8 mouse cellular contexts compared by ENCODE assay signal in the genomic region with DNA sequence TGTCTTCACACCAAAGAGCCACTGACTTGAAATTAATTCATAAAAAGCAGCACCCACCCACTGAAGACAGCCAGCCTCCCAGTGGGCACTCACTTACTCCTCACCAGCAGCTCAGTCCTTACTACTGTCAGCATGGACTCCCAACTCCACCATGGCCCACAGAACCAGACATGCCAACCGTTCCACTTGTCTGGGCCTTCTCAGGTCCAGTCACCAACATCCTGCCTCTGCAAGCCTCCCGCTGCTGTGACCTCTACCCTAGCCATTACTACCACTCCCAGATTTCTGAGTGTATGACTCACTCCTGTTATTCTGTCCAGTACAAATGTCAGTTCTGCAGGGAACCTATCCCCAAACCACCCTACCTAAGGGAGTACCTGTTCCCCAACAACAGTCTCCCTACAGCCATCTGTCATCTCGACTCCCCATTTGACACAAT. TPM values are rescaled to one million over a fixed set of nuclear protein-coding genes. Genes with fewer than 3 reads are reported as not detected.
DNase-seq lines count a peak whose midpoint lies in the region; ATAC-seq and TF ChIP-seq lines count a peak whose summit lies in the region.

No protein-coding gene starts in this region.

- intact Hi-C loops in gastrocnemius, adult 2 months (cut with DNase I): no loop called here

- no peak for ATAC-seq in stomach, embryonic 15.5 days (ENCODE audit: insufficient read depth, low FRiP score, low read depth)

- no peak overlapping the region for H3K9ac ChIP-seq in stomach, embryonic 15.5 days

- no peak overlapping the region for H3K4me3 ChIP-seq in gastrocnemius, adult 2 months
- no peak overlapping the region for H3K4me3 ChIP-seq in stomach, embryonic 15.5 days (replicated peaks)

- WGBS in stomach, embryonic 15.5 days: 54% methylated on average over 3 of the region's 3 CpGs

- no peak for TF ChIP-seq CTCF in gastrocnemius, adult 2 months (IDR thresholded peaks at IDR 0.05)

- peak overlapping the region; percentile 65 for H3K27ac ChIP-seq in gastrocnemius, adult 2 months
- peak overlapping the region; percentile 63 for H3K27ac ChIP-seq in stomach, embryonic 15.5 days

- no peak for DNase-seq in gastrocnemius, adult 2 months
- no peak for DNase-seq in gastrocnemius, postnatal 4 days (ENCODE audit: low spot score in 2 of 2)
- peak; percentile 26 for DNase-seq in lung, postnatal 25 days (ENCODE audit: low spot score)
- DNase-seq in lung, postnatal 14 days: no peak
- peak; percentile 50 to 62 for DNase-seq in adrenal gland, postnatal 36 days
- no peak for DNase-seq in embryo, embryonic 10 days (ENCODE audit: low spot score)
- no peak for DNase-seq in layer of hippocampus, adult 9-11 months

- no peaks in the 10 kb centered on the region for H3K27me3 ChIP-seq in stomach, embryonic 15.5 days (replicated peaks)

- H3K9me3 ChIP-seq in stomach, embryonic 15.5 days: no peaks in the 10 kb centered on the region

- H3K36me3 ChIP-seq in stomach, embryonic 15.5 days: peaks cover 8% of the 10 kb centered on the region

- H3K4me1 ChIP-seq in stomach, embryonic 15.5 days: peaks cover 19% of the 10 kb centered on the region

- no peak overlapping the region for H3K4me2 ChIP-seq in stomach, embryonic 15.5 days

RNA-seq across cellular contexts. Expression of gene Rheb, which starts 21.0 kb away (rescaled TPM):
- 10 to 100 TPM; 64.1 to 71.9 TPM for total RNA-seq in gastrocnemius, adult 2 months (2021)
- 10 to 100 TPM; 66.3 to 70.2 TPM for total RNA-seq in gastrocnemius, postnatal 4 days (2021)
- total RNA-seq in adrenal gland, postnatal 36 days (2021): 10 to 100 TPM; 80.8 to 88.1 TPM
- 240 and 242 TPM in 2 replicates for polyA plus RNA-seq in stomach, embryonic 15.5 days (2015; fragmentation: Nextera tagmentation; extraction: Ambion mirVana)

Comparison
In these comparisons a context has a peak if more than half of its experiments do, and no peak if none do; other contexts are left out.
1. DNase-seq: peak in lung, postnatal 25 days (single experiment) and adrenal gland, postnatal 36 days (2 of 2); none in gastrocnemius, adult 2 months (single experiment), gastrocnemius, postnatal 4 days (0 of 2), lung, postnatal 14 days (single experiment), embryo, embryonic 10 days (single experiment) and layer of hippocampus, adult 9-11 months (single experiment).